Mouse (Mus musculus) stomach, postnatal 0 days (tissue): ENCODE data around the gene Vsx2.

Experiments used
- CTCF ChIP-seq: IDR thresholded peaks from 2 replicates; pipeline ENCODE4 v1.5.1; 2016; ENCODE audit warnings: antibody characterized with exemption, low read depth, mild to moderate bottlenecking, moderate library complexity
- EP300 ChIP-seq: optimal IDR thresholded peaks from 2 replicates; pipeline ENCODE3; 2016; ENCODE audit warnings: antibody characterized with exemption

- no peak for TF ChIP-seq CTCF
- TF ChIP-seq EP300, result no peak
Measured at GRCm38 (mm10) chr12:84631867-84632266, 62.3 kb downstream of the Vsx2 start.
